Mouse (Mus musculus) liver, adult 2 months (tissue): Measurements from ENCODE around the gene Iba57. TPM values are rescaled to one million over a fixed set of nuclear protein-coding genes. Genes with fewer than 3 reads are reported as not detected.

Experiments used
- DNase-seq: peaks from one replicate; pipeline ENCODE4 v3.0.0-alpha.2; 2011; ENCODE audit warnings: low read depth, low spot score; ENCODE audit errors: extremely low read depth
- H3K27ac ChIP-seq: fragments of 200-500 bp; replicated peaks from 2 replicates; pipeline ENCODE4 v1.5.1; 2012; ENCODE audit warnings: low read depth, mild to moderate bottlenecking, control low read depth, inconsistent platforms, low read length; ENCODE audit not compliant: insufficient read depth
- H3K27me3 ChIP-seq: fragments of 200-500 bp; 2 replicates; pipeline ENCODE4 v1.6.1; 2012; ENCODE audit warnings: mild to moderate bottlenecking, moderate library complexity, low read length, inconsistent platforms; ENCODE audit not compliant: control insufficient read depth, insufficient read depth
- H3K36me3 ChIP-seq: fragments of 200-500 bp; 2 replicates; pipeline ENCODE4 v1.6.1; 2012; ENCODE audit warnings: low read length, inconsistent platforms; ENCODE audit not compliant: control insufficient read depth, insufficient read depth
- H3K4me1 ChIP-seq: fragments of 200-500 bp; 2 replicates; pipeline ENCODE4 v1.6.1; 2011; ENCODE audit warnings: low read length; ENCODE audit not compliant: control insufficient read depth, insufficient read depth
- H3K4me3 ChIP-seq: fragments of 200-500 bp; 2 replicates; pipeline ENCODE4 v1.5.1; 2011; ENCODE audit warnings: low read depth, mild to moderate bottlenecking, control low read depth, low read length, moderate library complexity; ENCODE audit not compliant: insufficient read depth
- H3K79me2 ChIP-seq: fragments of 200-500 bp; 2 replicates; pipeline ENCODE4 v1.6.1; 2012; ENCODE audit warnings: inconsistent platforms, mild to moderate bottlenecking, low read length, moderate library complexity; ENCODE audit not compliant: control insufficient read depth, insufficient read depth
- H3K9ac ChIP-seq: fragments of 200-500 bp; 2 replicates; pipeline ENCODE4 v1.6.1; 2012; ENCODE audit warnings: low read depth, mild to moderate bottlenecking, control low read depth, inconsistent platforms, low read length
- CTCF ChIP-seq: fragments of 200-500 bp; IDR thresholded peaks from 2 replicates; pipeline ENCODE4 v1.5.1; 2011; ENCODE audit warnings: low read depth, low read length, control low read depth
- POLR2A ChIP-seq: fragments of 200-500 bp; IDR thresholded peaks from 2 replicates; pipeline ENCODE4 v1.6.1; 2011; ENCODE audit warnings: low read length, control low read depth; ENCODE audit not compliant: insufficient read depth; ENCODE audit errors: extremely low read depth
- WGBS: fragments of 180-500 bp; shearing (Covaris S2); methylation state at CpG from one replicate; pipeline ENCODE4 v1.1.7; 2018; 5-methylcytosine and 5-hydroxymethylcytosine counted together
- polyA plus RNA-seq: library from polyadenylated mRNA; depleted of rRNA; stranded (reverse); fragments of >200 nt; gene quantifications from 2 replicates; pipeline ENCODE4 v1.2.3, GENCODE M21; 2012
- total RNA-seq: library from RNA; depleted of rRNA; stranded (reverse); fragments of >200 nt; gene quantifications from 2 replicates; pipeline ENCODE4 v1.2.3, GENCODE M21; 2014

Gene Iba57
- total and polyA plus RNA-seq, 2 experiments = 5.3 to 7.3 TPM

- H3K27me3 ChIP-seq = no peaks in the 10 kb centered on the region
- H3K79me2 ChIP-seq = no peaks in the 10 kb centered on the region
- H3K9ac ChIP-seq = no peak overlapping the region
- H3K4me3 ChIP-seq = no peak overlapping the region
- H3K36me3 ChIP-seq = peaks cover 3% of the 10 kb centered on the region; the same call in 1 of the 2 replicates
- no peak overlapping the region for H3K27ac ChIP-seq
- WGBS = 96% methylated on average over 13 of the region's 13 CpGs
- DNase-seq = no peak
- TF ChIP-seq POLR2A = no peak
- TF ChIP-seq CTCF = no peak
- H3K4me1 ChIP-seq = peaks cover 4% of the 10 kb centered on the region; the same call in 1 of the 2 replicates
These were observed 4.4 kb downstream of the Iba57 start for GRCm38 (mm10) chr11:59159099-59159498.

DNA sequence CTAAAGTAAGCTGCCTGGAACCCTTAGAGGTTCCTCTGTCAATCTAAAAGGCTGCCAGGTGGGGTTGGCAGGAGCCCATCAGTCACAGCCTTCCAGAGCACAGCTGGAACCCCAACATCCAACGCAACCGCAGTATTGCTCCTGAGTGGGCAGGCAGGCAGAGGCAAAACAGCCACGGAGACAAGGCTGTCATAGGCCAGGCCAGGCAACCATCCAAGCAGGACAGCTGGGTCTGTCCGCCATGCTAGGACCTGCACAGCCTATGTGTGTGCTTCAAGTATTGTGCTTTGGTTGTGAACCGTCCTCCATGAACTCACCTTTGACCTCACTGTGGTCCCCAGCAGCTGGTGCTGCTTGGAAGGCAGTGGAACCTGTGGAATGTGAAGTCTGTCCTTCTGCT is 7.6 kb downstream of the Iba57 start:
- Histone ChIP-seq H3K4me1 (no peaks in the 10 kb centered on the region), H3K36me3 (peaks cover 3% of the 10 kb centered on the region; the same call in 1 of the 2 replicates), H3K27me3 (no peaks in the 10 kb centered on the region), H3K27ac (no peak overlapping the region), H3K79me2 (no peaks in the 10 kb centered on the region), H3K9ac (no peak overlapping the region), H3K4me3 (no peak overlapping the region)
- WGBS = 92% methylated on average over 5 of the region's 5 CpGs
- TF ChIP-seq CTCF (no peak), POLR2A (no peak)
- no peak for DNase-seq

DNA sequence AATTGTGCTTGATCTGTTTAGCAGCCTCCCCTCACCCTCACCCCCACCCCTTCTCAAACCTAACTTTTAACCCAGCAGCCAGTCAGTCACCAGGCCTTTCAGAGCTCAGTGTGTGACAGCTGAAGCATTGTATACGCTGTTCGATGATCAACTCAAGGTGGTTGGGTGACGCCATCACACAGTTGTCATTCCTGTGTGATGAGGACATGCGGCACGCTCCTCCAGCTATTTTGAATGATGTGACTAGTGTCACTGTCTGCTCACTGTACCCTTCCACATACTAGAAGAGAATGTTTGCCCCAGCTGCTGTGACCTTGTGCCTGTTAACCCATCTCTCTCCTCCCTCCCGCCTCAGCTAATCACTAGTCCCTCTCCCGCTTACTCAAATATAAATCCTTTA is 9.3 kb downstream of the Iba57 start:
- TF ChIP-seq POLR2A (no peak), CTCF (no peak)
- peaks cover 3% of the 10 kb centered on the region; the same call in 1 of the 2 replicates for H3K36me3 ChIP-seq
- H3K27ac ChIP-seq = no peak overlapping the region
- H3K79me2 ChIP-seq = no peaks in the 10 kb centered on the region
- H3K27me3 ChIP-seq = no peaks in the 10 kb centered on the region
- WGBS = 71% methylated on average over 7 of the region's 7 CpGs
- no peak overlapping the region for H3K9ac ChIP-seq
- no peak for DNase-seq
- no peak overlapping the region for H3K4me3 ChIP-seq
- H3K4me1 ChIP-seq = no peaks in the 10 kb centered on the region

DNA sequence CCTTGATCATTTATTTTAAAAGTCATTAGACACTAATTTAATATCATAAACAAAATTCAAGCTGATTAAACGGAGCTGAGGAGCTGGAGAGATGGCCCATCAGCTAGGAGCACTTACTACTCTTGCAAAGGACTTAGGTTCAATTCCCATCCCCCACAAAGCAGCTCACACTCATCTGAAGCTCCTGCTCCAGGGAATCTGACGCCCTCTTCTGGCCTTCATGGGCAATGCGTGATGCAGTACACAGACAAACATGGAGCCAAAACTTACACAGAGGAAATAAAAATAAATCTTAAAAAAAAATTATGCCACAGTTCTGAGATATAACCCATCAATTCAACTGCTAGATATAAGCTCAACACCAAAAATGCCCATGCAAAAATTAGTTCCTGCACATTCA is 11.8 kb downstream of the Iba57 start:
- Histone ChIP-seq H3K4me1 (no peaks in the 10 kb centered on the region), H3K79me2 (no peaks in the 10 kb centered on the region), H3K9ac (no peak overlapping the region), H3K27me3 (no peaks in the 10 kb centered on the region), H3K4me3 (no peak overlapping the region), H3K36me3 (no peaks in the 10 kb centered on the region), H3K27ac (no peak overlapping the region)
- TF ChIP-seq CTCF = peak; percentile 58
- no peak for TF ChIP-seq POLR2A
- DNase-seq = peak; percentile 24
- WGBS = 42% methylated on average over 3 of the region's 3 CpGs

DNA sequence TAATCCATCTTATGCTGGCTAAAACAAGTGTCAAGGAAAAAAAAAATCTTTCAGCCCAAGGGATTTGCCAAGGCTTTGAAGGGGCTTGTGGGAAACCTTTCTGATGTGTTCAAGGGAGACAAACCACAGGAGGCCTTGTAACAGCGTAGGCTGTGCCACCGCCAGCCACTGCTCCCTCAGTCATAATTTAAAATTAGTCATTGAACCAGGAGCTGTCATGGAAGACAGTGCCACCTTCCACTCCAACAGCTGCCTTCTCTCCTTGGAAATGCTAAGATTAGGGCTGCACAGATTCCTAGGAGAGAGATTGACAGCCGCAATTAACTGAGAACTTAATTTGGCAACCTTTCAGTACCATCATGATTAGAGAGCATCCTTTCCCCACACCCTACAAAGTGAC is 14.2 kb downstream of the Iba57 start:
- no peaks in the 10 kb centered on the region for H3K27me3 ChIP-seq

GRCm38 (mm10) chr11:59142962-59143361 is 20.6 kb downstream of the Iba57 start:
- Histone ChIP-seq H3K79me2 (no peaks in the 10 kb centered on the region), H3K4me1 (no peaks in the 10 kb centered on the region), H3K27ac (no peak overlapping the region), H3K36me3 (no peaks in the 10 kb centered on the region), H3K27me3 (no peaks in the 10 kb centered on the region), H3K4me3 (no peak overlapping the region), H3K9ac (no peak overlapping the region)
- DNase-seq = no peak
- 89% methylated on average over 5 of the region's 5 CpGs for WGBS
- TF ChIP-seq POLR2A (no peak), CTCF (no peak)

More for the DNA sequence above, 14.2 kb downstream of the Iba57 start:
- no peak for DNase-seq
- H3K9ac ChIP-seq = no peak overlapping the region
- no peaks in the 10 kb centered on the region for H3K36me3 ChIP-seq
- H3K4me1 ChIP-seq = no peaks in the 10 kb centered on the region
- no peak overlapping the region for H3K27ac ChIP-seq
- no peak overlapping the region for H3K4me3 ChIP-seq
- 78% methylated on average over 3 of the region's 3 CpGs for WGBS
- no peaks in the 10 kb centered on the region for H3K79me2 ChIP-seq
- TF ChIP-seq CTCF = no peak
